Mouse (Mus musculus) forelimb bud, embryonic 11.5 days (tissue): ENCODE measurements around the gene Wdr11.

Source experiments
- DNase-seq: peaks from one replicate; pipeline ENCODE4 v3.0.0-alpha.2; 2012; ENCODE audit warnings: low read depth, low spot score

The Wdr11 gene

GRCm38 (mm10) chr7:129652901-129653460, 61.3 kb downstream of the Wdr11 start:
- DNase-seq, result no peak

- peak; percentile 81 for DNase-seq
These were observed 62.2 kb downstream of the Wdr11 start for GRCm38 (mm10) chr7:129653791-129654271.

- DNase-seq, result peak; percentile 52
These were observed 63.3 kb downstream of the Wdr11 start for GRCm38 (mm10) chr7:129654923-129655322.

- no peak for DNase-seq
These were observed 64.1 kb downstream of the Wdr11 start for GRCm38 (mm10) chr7:129655604-129656226.

GRCm38 (mm10) chr7:129657867-129658266, 66.2 kb downstream of the Wdr11 start:
- no peak for DNase-seq

GRCm38 (mm10) chr7:129659755-129660154, 68.1 kb downstream of the Wdr11 start:
- no peak for DNase-seq

- no peak for DNase-seq
These were observed 68.9 kb downstream of the Wdr11 start for GRCm38 (mm10) chr7:129660546-129660945.

- no peak for DNase-seq
These were observed 70.6 kb downstream of the Wdr11 start for GRCm38 (mm10) chr7:129662051-129662789.

- DNase-seq, result no peak
These were observed 72.3 kb downstream of the Wdr11 start for GRCm38 (mm10) chr7:129663781-129664505.

GRCm38 (mm10) chr7:129665411-129665810, 73.7 kb downstream of the Wdr11 start:
- no peak for DNase-seq

- DNase-seq, result no peak
These were observed 74.3 kb downstream of the Wdr11 start for GRCm38 (mm10) chr7:129665921-129666320.

- no peak for DNase-seq
These were observed 74.9 kb downstream of the Wdr11 start for GRCm38 (mm10) chr7:129666526-129666925.

GRCm38 (mm10) chr7:129670280-129670679, 78.6 kb downstream of the Wdr11 start:
- DNase-seq, result no peak

- no peak for DNase-seq
These were observed 80.3 kb downstream of the Wdr11 start for GRCm38 (mm10) chr7:129671675-129672651.

GRCm38 (mm10) chr7:129673776-129674175, 82.1 kb downstream of the Wdr11 start:
- DNase-seq, result no peak

- DNase-seq, result no peak
These were observed 82.9 kb downstream of the Wdr11 start for GRCm38 (mm10) chr7:129674558-129674957.

- no peak for DNase-seq
These were observed 84.2 kb downstream of the Wdr11 start for GRCm38 (mm10) chr7:129675852-129676251.

GRCm38 (mm10) chr7:129677141-129677540, 85.5 kb downstream of the Wdr11 start:
- DNase-seq, result no peak

GRCm38 (mm10) chr7:129678431-129678830, 86.8 kb downstream of the Wdr11 start:
- no peak for DNase-seq

- peak; percentile 70 for DNase-seq
These were observed 87.3 kb downstream of the Wdr11 start for GRCm38 (mm10) chr7:129678972-129679371.
